Comparison of ENCODE assay signal across 28 mouse cellular contexts in genomic region chr3:131893061-131893804, GRCm38 (mm10).
DNase-seq lines count a peak whose midpoint lies in the region; ATAC-seq and TF ChIP-seq lines count a peak whose summit lies in the region.
"Had no signal": no experiment of that assay in that cellular context is flagged by ENCODE, and none has a peak within 500 bp of the region (broad histone marks: within the 10 kb centered on the region; RNA-seq: fewer than 3 reads in every experiment).

No protein-coding gene starts in this region.

- no peak overlapping the region for H3K4me3 ChIP-seq in forebrain, postnatal 0 days (ENCODE audit: low read depth, low read length)
- no peak overlapping the region for H3K4me3 ChIP-seq in forebrain, embryonic 11.5 days (ENCODE audit: low read depth, low read length)
- H3K4me3 ChIP-seq in midbrain, embryonic 13.5 days (replicated peaks), result no peak overlapping the region
- H3K4me3 ChIP-seq: embryonic facial prominence, embryonic 15.5 days; forebrain, embryonic 15.5 days; hindbrain, embryonic 10.5 days had no signal

- H3K4me2 ChIP-seq in forebrain, postnatal 0 days (ENCODE audit: low read depth), result peak overlapping the region; percentile 19; the same call in 1 of the 2 replicates
- no peak overlapping the region for H3K4me2 ChIP-seq in forebrain, embryonic 11.5 days (ENCODE audit: low read depth, low read length, severe bottlenecking)
- peak overlapping the region; percentile 32 for H3K4me2 ChIP-seq in midbrain, embryonic 13.5 days (replicated peaks)
- H3K4me2 ChIP-seq: embryonic facial prominence, embryonic 15.5 days; forebrain, embryonic 15.5 days had no signal

- no peak overlapping the region for H3K9ac ChIP-seq in forebrain, postnatal 0 days
- H3K9ac ChIP-seq in forebrain, embryonic 11.5 days (ENCODE audit: low read length), result no peak overlapping the region
- no peak overlapping the region for H3K9ac ChIP-seq in midbrain, embryonic 13.5 days (replicated peaks)
- H3K9ac ChIP-seq: embryonic facial prominence, embryonic 15.5 days; forebrain, embryonic 15.5 days; liver, embryonic 14.5 days had no signal

- no peak overlapping the region for H3K27ac ChIP-seq in forebrain, postnatal 0 days (ENCODE audit: low read depth, low read length)
- no peak overlapping the region for H3K27ac ChIP-seq in forebrain, embryonic 11.5 days (ENCODE audit: low read depth, low read length)
- H3K27ac ChIP-seq in midbrain, embryonic 13.5 days, result no peak overlapping the region
- H3K27ac ChIP-seq: embryonic facial prominence, embryonic 15.5 days; forebrain, embryonic 15.5 days; hindbrain, embryonic 10.5 days; kidney, postnatal 0 days; liver, embryonic 14.5 days; macrophage had no signal

- no peaks in the 10 kb centered on the region for H3K4me1 ChIP-seq in forebrain, postnatal 0 days (ENCODE audit: insufficient read depth)
- no peaks in the 10 kb centered on the region for H3K4me1 ChIP-seq in forebrain, embryonic 11.5 days (replicated peaks; ENCODE audit: control insufficient read depth, insufficient read depth, low read length)
- H3K4me1 ChIP-seq in midbrain, embryonic 13.5 days (replicated peaks), result no peaks in the 10 kb centered on the region
- H3K4me1 ChIP-seq: embryonic facial prominence, embryonic 15.5 days; forebrain, embryonic 15.5 days; hindbrain, embryonic 10.5 days had no signal

- DNase-seq in forebrain, postnatal 0 days, result peak; percentile 9
- no peak for DNase-seq in forebrain, embryonic 11.5 days (ENCODE audit: low spot score)
- DNase-seq in brain, adult 2 months (ENCODE audit: low read depth, low spot score), result peak; percentile 14
- peak; percentile 24 for DNase-seq in retina, postnatal 1 day
- DNase-seq in urinary bladder, postnatal 25 days (ENCODE audit: low spot score), result no peak
- DNase-seq in cerebellum, adult 8-10 months, result no peak
- DNase-seq: adrenal gland, postnatal 10 days; cerebellum, adult 11-12 months; cerebellum, postnatal 10 days; heart, postnatal 14 days; kidney, adult 8-10 months; kidney, postnatal 4 days; liver; lung, adult 2 months; lung, postnatal 10 days; right cerebral cortex, postnatal 25 days; spleen, adult 18-20 months; thymus, adult 18-20 months; thymus, postnatal 25 days had no signal

- ATAC-seq in forebrain, postnatal 0 days, result no peak
- ATAC-seq in forebrain, embryonic 11.5 days (replicated peaks; ENCODE audit: low FRiP score), result no peak
- ATAC-seq in midbrain, embryonic 13.5 days, result no peak
- ATAC-seq: forebrain, embryonic 15.5 days; intestine, embryonic 16.5 days; Patski had no signal

- no peak for TF ChIP-seq CTCF in forebrain, postnatal 0 days (IDR thresholded peaks at IDR 0.05; ENCODE audit: low read depth)

- 40% methylated on average over 16 of the region's 16 CpGs for WGBS in forebrain, postnatal 0 days
- 42% methylated on average over 16 of the region's 16 CpGs for WGBS in forebrain, embryonic 11.5 days
- WGBS in midbrain, embryonic 13.5 days, result 38% methylated on average over 16 of the region's 16 CpGs

- no peaks in the 10 kb centered on the region for H3K36me3 ChIP-seq in forebrain, postnatal 0 days (ENCODE audit: insufficient read depth)
- H3K36me3 ChIP-seq in forebrain, embryonic 11.5 days (ENCODE audit: control insufficient read depth, insufficient read depth, low read length), result no peaks in the 10 kb centered on the region
- H3K36me3 ChIP-seq in midbrain, embryonic 13.5 days, result no peaks in the 10 kb centered on the region
- H3K36me3 ChIP-seq: embryonic facial prominence, embryonic 15.5 days; forebrain, embryonic 15.5 days; hindbrain, embryonic 10.5 days had no signal

- no peaks in the 10 kb centered on the region for H3K9me3 ChIP-seq in forebrain, postnatal 0 days (ENCODE audit: low read length)
- no peaks in the 10 kb centered on the region for H3K9me3 ChIP-seq in forebrain, embryonic 11.5 days (ENCODE audit: control insufficient read depth, low read length)
- no peaks in the 10 kb centered on the region for H3K9me3 ChIP-seq in midbrain, embryonic 13.5 days
- H3K9me3 ChIP-seq: embryonic facial prominence, embryonic 15.5 days; forebrain, embryonic 15.5 days; hindbrain, embryonic 10.5 days had no signal

- no peaks in the 10 kb centered on the region for H3K27me3 ChIP-seq in forebrain, postnatal 0 days (ENCODE audit: insufficient read depth, low read length)
- H3K27me3 ChIP-seq in forebrain, embryonic 11.5 days (ENCODE audit: control insufficient read depth, insufficient read depth, low read length), result no peaks in the 10 kb centered on the region
- no peaks in the 10 kb centered on the region for H3K27me3 ChIP-seq in midbrain, embryonic 13.5 days
- H3K27me3 ChIP-seq: embryonic facial prominence, embryonic 15.5 days; forebrain, embryonic 15.5 days; Patski had no signal

Comparison
In these comparisons a context has a peak if more than half of its experiments do, and no peak if none do; other contexts are left out.
1. DNase-seq: peak in forebrain, postnatal 0 days (single experiment), brain, adult 2 months (single experiment) and retina, postnatal 1 day (single experiment); none in forebrain, embryonic 11.5 days (single experiment), urinary bladder, postnatal 25 days (single experiment) and cerebellum, adult 8-10 months (single experiment).